Mouse (Mus musculus) limb, embryonic 13.5 days (tissue): ENCODE data around the gene Slc2a12. TPM values are rescaled to one million over a fixed set of nuclear protein-coding genes. Genes with fewer than 3 reads are reported as not detected.
A peak's percentile ranks its signal among the peaks of the same experiment; 100 is the strongest.

Experiments
- ATAC-seq: fragments of 200-750 bp; cut with Nextera tagmentation; 2 replicates; pipeline ENCODE4 v1.8.0; 2017; ENCODE audit warnings: low read depth, moderate number of reproducible peaks, moderate TSS enrichment; ENCODE audit not compliant: low FRiP score
- H3K27ac ChIP-seq: fragments of 300-500 bp; sonication (generic); 2 replicates; pipeline ENCODE4 v1.5.1; 2015; ENCODE audit warnings: inconsistent platforms, mild to moderate bottlenecking, moderate library complexity
- H3K27me3 ChIP-seq: fragments of 300-500 bp; sonication (generic); 2 replicates; pipeline ENCODE4 v1.6.1; 2015; ENCODE audit warnings: mild to moderate bottlenecking, inconsistent platforms
- H3K36me3 ChIP-seq: fragments of 300-500 bp; sonication (generic); 2 replicates; pipeline ENCODE4 v1.6.1; 2015; ENCODE audit warnings: inconsistent platforms, mild to moderate bottlenecking, moderate library complexity
- H3K4me1 ChIP-seq: fragments of 300-500 bp; sonication (generic); 2 replicates; pipeline ENCODE4 v1.6.1; 2015; ENCODE audit warnings: inconsistent platforms
- H3K4me2 ChIP-seq: fragments of 300-500 bp; sonication (generic); replicated peaks from 2 replicates; pipeline ENCODE4 v1.6.1; 2015; ENCODE audit warnings: inconsistent platforms, mild to moderate bottlenecking, moderate library complexity
- H3K4me3 ChIP-seq: fragments of 300-500 bp; sonication (generic); 2 replicates; pipeline ENCODE4 v1.5.1; 2015; ENCODE audit warnings: moderate library complexity, mild to moderate bottlenecking, inconsistent platforms
- H3K9ac ChIP-seq: fragments of 300-500 bp; sonication (generic); 2 replicates; pipeline ENCODE4 v1.6.1; 2015; ENCODE audit warnings: mild to moderate bottlenecking, inconsistent platforms
- H3K9me3 ChIP-seq: fragments of 300-500 bp; sonication (generic); 2 replicates; pipeline ENCODE4 v1.6.1; 2016; ENCODE audit warnings: inconsistent platforms
- WGBS: fragments of 180-500 bp; shearing (Covaris S2); methylation state at CpG from one replicate; pipeline ENCODE4 v1.1.7; 2015; 5-methylcytosine and 5-hydroxymethylcytosine counted together
- polyA plus RNA-seq: library from polyadenylated mRNA; unstranded; fragments of >200 nt; fragmentation: Nextera tagmentation; extraction: Ambion mirVana; gene quantifications from 2 replicates; pipeline ENCODE4 v1.2.1, GENCODE M21; 2015

Slc2a12 gene
- polyA plus RNA-seq, 1 experiment from 2014 or later = 2.2 TPM

GRCm38 (mm10) chr10:22710173-22710777 lies 65.5 kb downstream of the Slc2a12 start:
- WGBS = 89% methylated on average over 13 of the region's 13 CpGs
- ATAC-seq = no peak
- no peak overlapping the region for H3K27ac ChIP-seq
- H3K9ac ChIP-seq = no peak overlapping the region
- no peaks in the 10 kb centered on the region; the same call in 1 of the 2 replicates for H3K4me1 ChIP-seq
- H3K4me3 ChIP-seq = no peak overlapping the region
- H3K9me3 ChIP-seq = no peaks in the 10 kb centered on the region
- H3K27me3 ChIP-seq = no peaks in the 10 kb centered on the region
- peaks cover 50% of the 10 kb centered on the region for H3K36me3 ChIP-seq
- H3K4me2 ChIP-seq = no peak overlapping the region

DNA sequence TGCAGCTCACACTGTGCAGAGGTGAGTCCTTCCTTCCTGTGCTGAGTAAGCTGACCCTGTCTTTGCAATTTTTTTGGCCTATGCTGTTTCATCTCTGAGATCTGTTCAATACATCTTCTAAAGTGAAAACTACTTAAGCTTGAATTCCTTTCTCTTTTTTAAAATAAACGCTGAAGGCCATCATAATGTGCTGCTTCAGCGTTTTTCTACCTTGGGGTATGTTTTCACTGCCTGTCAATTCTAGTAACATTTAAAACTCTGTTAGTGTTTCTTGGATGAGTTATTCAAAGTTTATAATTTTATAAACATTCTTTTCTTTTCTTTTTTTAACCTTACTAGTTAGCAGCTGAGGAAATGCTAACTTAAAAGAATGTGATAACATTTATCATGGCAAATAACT lies 68.1 kb downstream of the Slc2a12 start:
- no peak for ATAC-seq
- Histone ChIP-seq H3K9ac (no peak overlapping the region), H3K27me3 (no peaks in the 10 kb centered on the region), H3K9me3 (no peaks in the 10 kb centered on the region), H3K4me1 (no peaks in the 10 kb centered on the region; the same call in 1 of the 2 replicates), H3K36me3 (peaks cover 27% of the 10 kb centered on the region), H3K4me2 (no peak overlapping the region), H3K27ac (no peak overlapping the region), H3K4me3 (no peak overlapping the region)
- WGBS = 88% methylated on average over 2 of the region's 2 CpGs

DNA sequence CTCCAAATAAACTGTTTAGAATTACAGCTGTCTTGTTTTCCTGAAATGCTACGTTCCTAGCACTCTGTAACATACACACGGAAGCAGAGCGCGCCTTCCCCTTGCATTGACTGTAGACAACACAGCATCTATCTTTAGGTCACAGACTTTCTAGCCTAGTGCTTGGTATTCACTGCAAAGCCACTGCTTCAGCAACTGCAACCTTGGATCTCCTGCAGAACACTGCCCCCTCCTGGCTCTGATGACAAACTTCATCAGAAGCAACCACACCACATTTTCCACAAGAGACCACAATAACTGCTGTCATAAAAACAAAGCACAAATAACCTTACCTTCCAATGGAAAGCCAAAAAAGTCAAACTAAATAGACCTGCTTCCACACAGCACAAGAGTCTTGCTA lies 69.7 kb downstream of the Slc2a12 start:
- no peak overlapping the region for H3K4me3 ChIP-seq
- no peak for ATAC-seq
- H3K27ac ChIP-seq = no peak overlapping the region
- WGBS = 84% methylated on average over 4 of the region's 4 CpGs
- no peaks in the 10 kb centered on the region; the same call in 1 of the 2 replicates for H3K4me1 ChIP-seq
- H3K4me2 ChIP-seq = no peak overlapping the region
- no peak overlapping the region for H3K9ac ChIP-seq
- H3K27me3 ChIP-seq = no peaks in the 10 kb centered on the region
- H3K36me3 ChIP-seq = peaks cover 13% of the 10 kb centered on the region
- H3K9me3 ChIP-seq = no peaks in the 10 kb centered on the region

DNA sequence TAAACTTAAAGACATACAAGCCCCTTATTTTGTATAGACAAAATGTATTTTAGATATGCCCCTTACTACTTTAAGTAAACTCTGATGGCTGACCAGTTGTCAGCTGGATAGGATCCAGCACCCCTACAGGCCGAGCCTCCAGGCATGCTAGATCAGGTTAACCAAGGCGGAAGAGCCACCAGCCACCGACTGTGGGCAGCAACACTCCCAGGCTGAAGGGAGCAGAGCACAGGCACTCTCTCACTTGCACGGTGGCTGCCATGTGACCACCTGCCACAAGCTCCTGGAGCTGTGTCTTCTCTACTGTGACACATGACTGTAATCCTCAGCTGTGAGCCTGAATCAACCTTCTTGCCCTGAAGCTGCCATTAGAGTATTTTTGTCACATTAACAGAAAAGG lies 73.7 kb downstream of the Slc2a12 start:
- Histone ChIP-seq H3K4me3 (no peak overlapping the region), H3K27ac (no peak overlapping the region), H3K36me3 (no peaks in the 10 kb centered on the region), H3K4me1 (no peaks in the 10 kb centered on the region; the same call in 1 of the 2 replicates), H3K9ac (no peak overlapping the region), H3K27me3 (no peaks in the 10 kb centered on the region), H3K4me2 (no peak overlapping the region), H3K9me3 (no peaks in the 10 kb centered on the region)
- peak; percentile 44; the same call in 1 of the 2 replicates for ATAC-seq
- WGBS = 48% methylated on average over 4 of the region's 4 CpGs

GRCm38 (mm10) chr10:22720781-22721529 lies 76.1 kb downstream of the Slc2a12 start:
- WGBS = 84% methylated on average over 5 of the region's 5 CpGs
- Histone ChIP-seq H3K4me2 (no peak overlapping the region), H3K4me3 (no peak overlapping the region), H3K9me3 (no peaks in the 10 kb centered on the region), H3K36me3 (no peaks in the 10 kb centered on the region), H3K27ac (no peak overlapping the region), H3K27me3 (no peaks in the 10 kb centered on the region), H3K4me1 (no peaks in the 10 kb centered on the region), H3K9ac (no peak overlapping the region)
- ATAC-seq = no peak

DNA sequence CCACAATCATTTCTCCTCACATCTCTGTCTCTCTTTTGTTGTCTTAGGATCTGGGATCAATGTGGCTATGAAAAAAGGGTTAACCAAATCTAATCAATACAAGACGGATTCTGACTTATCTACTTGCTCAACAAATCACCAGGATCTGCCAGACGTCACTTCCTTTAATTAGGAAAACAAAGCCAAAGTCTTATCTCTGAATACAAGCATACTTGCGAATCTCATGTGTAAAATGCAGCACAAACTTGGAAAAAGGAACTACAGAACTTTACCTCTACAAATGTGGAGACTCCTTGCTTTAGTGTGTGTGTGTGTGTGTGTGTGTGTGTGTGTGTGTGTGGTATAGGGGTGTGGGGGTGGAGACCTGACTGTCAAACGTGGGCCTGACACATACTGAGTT lies 80.4 kb downstream of the Slc2a12 start:
- Histone ChIP-seq H3K9ac (no peak overlapping the region), H3K36me3 (no peaks in the 10 kb centered on the region), H3K9me3 (no peaks in the 10 kb centered on the region), H3K4me1 (peaks cover 14% of the 10 kb centered on the region), H3K27me3 (no peaks in the 10 kb centered on the region), H3K4me3 (no peak overlapping the region), H3K4me2 (no peak overlapping the region), H3K27ac (no peak overlapping the region)
- WGBS = 57% methylated on average over 4 of the region's 4 CpGs
- ATAC-seq = no peak

GRCm38 (mm10) chr10:22726295-22726694 lies 81.5 kb downstream of the Slc2a12 start:
- Histone ChIP-seq H3K4me2 (no peak overlapping the region), H3K9me3 (no peaks in the 10 kb centered on the region), H3K9ac (no peak overlapping the region), H3K36me3 (no peaks in the 10 kb centered on the region), H3K27me3 (no peaks in the 10 kb centered on the region), H3K4me1 (peaks cover 17% of the 10 kb centered on the region), H3K27ac (no peak overlapping the region), H3K4me3 (no peak overlapping the region)
- ATAC-seq = no peak
- 80% methylated on average over 7 of the region's 7 CpGs for WGBS

DNA sequence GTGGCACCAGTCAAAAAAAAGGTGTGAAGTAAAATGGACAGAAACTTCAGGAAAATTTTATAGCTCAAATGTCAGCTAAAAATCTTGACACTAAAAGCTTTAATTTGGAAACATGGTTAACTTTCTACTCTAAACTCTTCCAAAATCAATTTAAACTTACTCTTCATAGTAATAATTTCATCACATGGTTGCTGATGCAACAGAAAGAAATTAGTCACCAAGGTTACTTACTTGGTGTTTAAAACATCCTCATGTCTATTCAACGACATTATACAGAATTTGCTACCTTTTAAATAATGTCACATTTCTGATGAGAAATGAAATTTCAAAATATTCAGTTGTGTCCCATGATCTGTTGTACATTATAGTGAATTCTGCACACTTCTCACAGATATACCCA lies 83.4 kb downstream of the Slc2a12 start:
- Histone ChIP-seq H3K4me3 (no peak overlapping the region), H3K4me1 (peaks cover 23% of the 10 kb centered on the region), H3K4me2 (no peak overlapping the region), H3K27ac (no peak overlapping the region), H3K9me3 (no peaks in the 10 kb centered on the region), H3K27me3 (no peaks in the 10 kb centered on the region), H3K36me3 (no peaks in the 10 kb centered on the region), H3K9ac (no peak overlapping the region)
- 97% methylated on average over 1 of the region's 1 CpGs for WGBS
- no peak for ATAC-seq

- Histone ChIP-seq H3K4me1 (peaks cover 23% of the 10 kb centered on the region), H3K9me3 (no peaks in the 10 kb centered on the region), H3K27me3 (no peaks in the 10 kb centered on the region), H3K9ac (peak overlapping the region; percentile 95), H3K27ac (peak overlapping the region; percentile 76), H3K36me3 (no peaks in the 10 kb centered on the region), H3K4me3 (peak overlapping the region; percentile 98), H3K4me2 (peak overlapping the region; percentile 93)
- peak; percentile 51 for ATAC-seq
- WGBS = under 1% methylated on average over 39 of the region's 39 CpGs
These were observed 85.6 kb downstream of the Slc2a12 start for GRCm38 (mm10) chr10:22730266-22730991.

DNA sequence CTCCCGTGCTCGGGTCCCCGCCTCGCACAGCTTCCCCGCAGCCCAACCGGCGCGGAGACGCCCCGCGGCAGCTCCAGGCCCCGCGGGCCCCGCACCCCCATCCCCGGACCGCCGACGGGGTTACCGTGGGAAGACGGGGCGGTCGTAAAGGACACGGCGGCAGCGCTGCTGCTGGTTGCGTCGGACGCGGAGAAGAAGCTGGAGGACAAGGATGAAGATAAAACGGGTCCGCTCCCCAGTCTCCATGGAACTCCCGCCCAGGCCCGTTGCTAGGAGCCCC lies 86.1 kb downstream of the Slc2a12 start:
- Histone ChIP-seq H3K27ac (peak overlapping the region; percentile 76), H3K9me3 (no peaks in the 10 kb centered on the region), H3K9ac (peak overlapping the region; percentile 95), H3K36me3 (no peaks in the 10 kb centered on the region), H3K4me3 (peak overlapping the region; percentile 98), H3K4me1 (peaks cover 23% of the 10 kb centered on the region), H3K4me2 (peak overlapping the region; percentile 93), H3K27me3 (no peaks in the 10 kb centered on the region)
- ATAC-seq = peak; percentile 75; the same call in 1 of the 2 replicates
- WGBS = 1% methylated on average over 33 of the region's 33 CpGs

DNA sequence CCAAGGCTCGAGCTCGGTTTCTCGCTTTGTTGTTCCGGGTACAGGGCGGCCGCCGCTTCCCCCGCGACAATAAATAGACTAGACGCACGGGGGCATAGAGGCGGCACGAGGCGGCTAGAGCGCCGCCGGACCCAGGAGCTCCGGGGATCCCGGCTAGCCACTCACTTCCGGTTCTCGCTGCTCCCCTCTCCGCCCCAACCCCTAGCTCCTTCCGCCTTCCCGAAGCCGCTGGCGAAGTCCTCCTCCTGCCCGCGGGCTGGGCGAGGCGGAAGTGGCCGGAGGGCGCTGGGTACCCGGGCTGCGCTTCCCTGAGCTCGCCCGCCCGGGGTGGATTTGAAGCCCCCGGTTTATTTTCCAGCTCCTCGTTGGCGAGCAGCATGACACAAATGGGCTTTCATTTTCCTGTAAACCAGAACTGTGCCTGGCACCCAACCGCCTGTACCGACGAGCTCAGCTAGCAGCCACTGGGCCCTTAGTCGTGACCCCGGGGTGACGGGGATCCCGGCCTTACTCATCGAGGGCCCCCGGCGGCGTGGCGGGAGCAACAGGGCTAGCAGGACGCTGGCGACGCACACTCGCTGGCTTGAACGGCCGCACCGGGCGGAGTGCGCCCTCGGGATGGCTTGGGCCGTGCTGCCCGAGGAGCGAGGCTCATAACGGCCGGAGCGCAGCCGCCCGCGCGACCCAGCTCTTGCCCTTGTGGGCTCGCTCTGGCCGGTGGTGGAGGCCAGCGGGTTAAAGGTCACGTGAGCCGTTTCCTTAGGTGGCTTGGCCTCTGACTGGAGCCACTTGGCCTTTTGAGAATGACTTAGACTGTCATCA lies 86.7 kb downstream of the Slc2a12 start, which contains the start of gene Tbpl1:
Gene Tbpl1 (minus strand): TSS at position 667 of the 822 bp plus-strand sequence.
- ATAC-seq = peak; percentile 99
- H3K9ac ChIP-seq = peak within 1 kb of the TSS; percentile 98
- H3K27ac ChIP-seq = peak within 1 kb of the TSS; percentile 88
- H3K4me2 ChIP-seq = peak within 1 kb of the TSS; percentile 93
- no peaks in the 10 kb centered on the region for H3K9me3 ChIP-seq
- H3K4me3 ChIP-seq = peak within 1 kb of the TSS; percentile 98
- no peaks in the 10 kb centered on the region for H3K36me3 ChIP-seq
- H3K27me3 ChIP-seq = no peaks in the 10 kb centered on the region
- under 1% methylated on average over 77 of the region's 77 CpGs for WGBS
- H3K4me1 ChIP-seq = peaks cover 23% of the 10 kb centered on the region
